Mouse (Mus musculus) gastrocnemius, postnatal 4 days (tissue): Measurements from ENCODE around the gene Rph3al. TPM values are rescaled to one million over a fixed set of nuclear protein-coding genes. Genes with fewer than 3 reads are reported as not detected.

Source experiments
- DNase-seq, 2 experiments: peaks; one replicate each; pipeline ENCODE4 v3.0.0; 2021 to 2022; ENCODE audit warnings: low spot score in 2 of 2, mixed read lengths in 2 of 2
- total RNA-seq, 2 experiments: library from RNA; stranded (reverse); gene quantifications; 2 replicates each; pipeline ENCODE4 v1.2.3; 2021

The Rph3al gene
- total RNA-seq, 2 experiments from 2014 or later = 5.4 to 7.6 TPM

- DNase-seq = no peak
Measured at GRCm38 (mm10) chr11:75909702-75910429, 28.4 kb downstream of the Rph3al start.

GRCm38 (mm10) chr11:75907406-75907805 is 30.8 kb downstream of the Rph3al start:
- no peak for DNase-seq

- no peak for DNase-seq
Measured at GRCm38 (mm10) chr11:75906556-75906955, 31.7 kb downstream of the Rph3al start.

- no peak for DNase-seq
Measured at GRCm38 (mm10) chr11:75904982-75905381, 33.2 kb downstream of the Rph3al start.

- DNase-seq = no peak
Measured at GRCm38 (mm10) chr11:75904501-75904900, 33.7 kb downstream of the Rph3al start.

- no peak for DNase-seq
Measured at GRCm38 (mm10) chr11:75903486-75903885, 34.7 kb downstream of the Rph3al start.

- DNase-seq = no peak
Measured at GRCm38 (mm10) chr11:75901339-75901738, 36.9 kb downstream of the Rph3al start.

GRCm38 (mm10) chr11:75899676-75900075 is 38.6 kb downstream of the Rph3al start:
- no peak for DNase-seq

GRCm38 (mm10) chr11:75898532-75898931 is 39.7 kb downstream of the Rph3al start:
- DNase-seq = no peak

GRCm38 (mm10) chr11:75894791-75895420 is 43.3 kb downstream of the Rph3al start:
- no peak for DNase-seq

- no peak for DNase-seq
Measured at GRCm38 (mm10) chr11:75893956-75894355, 44.3 kb downstream of the Rph3al start.

- DNase-seq = no peak
Measured at GRCm38 (mm10) chr11:75887349-75887748, 50.9 kb downstream of the Rph3al start.

- DNase-seq = no peak
Measured at GRCm38 (mm10) chr11:75881234-75881633, 57.0 kb downstream of the Rph3al start.

- DNase-seq = peak in 1 of 2 experiments; percentile 35
Measured at GRCm38 (mm10) chr11:75880064-75880463, 58.2 kb downstream of the Rph3al start.

- no peak for DNase-seq
Measured at GRCm38 (mm10) chr11:75878460-75878859, 59.8 kb downstream of the Rph3al start.

- DNase-seq = no peak
Measured at GRCm38 (mm10) chr11:75876043-75876780, 62.0 kb downstream of the Rph3al start.

GRCm38 (mm10) chr11:75871688-75872087 is 66.5 kb downstream of the Rph3al start:
- no peak for DNase-seq

- DNase-seq = no peak
Measured at GRCm38 (mm10) chr11:75870947-75871346, 67.3 kb downstream of the Rph3al start.

GRCm38 (mm10) chr11:75870386-75870785 is 67.8 kb downstream of the Rph3al start:
- DNase-seq = no peak

- DNase-seq = no peak
Measured at GRCm38 (mm10) chr11:75869898-75870297, 68.3 kb downstream of the Rph3al start.

- no peak for DNase-seq
Measured at GRCm38 (mm10) chr11:75866861-75867260, 71.4 kb downstream of the Rph3al start.

- DNase-seq = no peak
Measured at GRCm38 (mm10) chr11:75865859-75866258, 72.4 kb downstream of the Rph3al start.
